Mouse (Mus musculus) lung, adult 18-20 months (tissue): ENCODE data around the gene Pld1.
A peak's percentile ranks its signal among the peaks of the same experiment; 100 is the strongest.

ENCODE experiments used
- DNase-seq, 2 experiments: peaks; one replicate each; pipeline ENCODE4 v3.0.0; 2022; ENCODE audit warnings: mixed read lengths in 2 of 2

Pld1 gene

GRCm38 (mm10) chr3:28060713-28061112 is 122.2 kb downstream of the Pld1 start:
- DNase-seq, result no peak

- DNase-seq, result no peak
Measured at GRCm38 (mm10) chr3:28061155-28061554, 122.7 kb downstream of the Pld1 start.

- no peak for DNase-seq
Measured at GRCm38 (mm10) chr3:28079211-28079610, 140.7 kb downstream of the Pld1 start.

GRCm38 (mm10) chr3:28080116-28080515 is 141.6 kb downstream of the Pld1 start:
- no peak for DNase-seq

GRCm38 (mm10) chr3:28081012-28081411 is 142.5 kb downstream of the Pld1 start:
- DNase-seq, result no peak

GRCm38 (mm10) chr3:28083218-28083617 is 144.7 kb downstream of the Pld1 start:
- no peak for DNase-seq

GRCm38 (mm10) chr3:28084281-28084680 is 145.8 kb downstream of the Pld1 start:
- DNase-seq, result no peak

GRCm38 (mm10) chr3:28091296-28091695 is 152.8 kb downstream of the Pld1 start:
- DNase-seq, result no peak

GRCm38 (mm10) chr3:28091741-28092140 is 153.2 kb downstream of the Pld1 start:
- no peak for DNase-seq

GRCm38 (mm10) chr3:28093684-28094302 is 155.3 kb downstream of the Pld1 start:
- DNase-seq, result no peak

GRCm38 (mm10) chr3:28095451-28095850 is 157.0 kb downstream of the Pld1 start:
- no peak for DNase-seq

- peak; percentile 20 to 57 for DNase-seq
Measured at GRCm38 (mm10) chr3:28099175-28099574, 160.7 kb downstream of the Pld1 start.

GRCm38 (mm10) chr3:28104992-28105391 is 166.5 kb downstream of the Pld1 start:
- DNase-seq, result no peak

GRCm38 (mm10) chr3:28107446-28108004 is 169.0 kb downstream of the Pld1 start:
- DNase-seq, result peak in 1 of 2 experiments; percentile 30

- peak; percentile 37 to 47 for DNase-seq
Measured at GRCm38 (mm10) chr3:28111516-28111915, 173.0 kb downstream of the Pld1 start.

- DNase-seq, result no peak
Measured at GRCm38 (mm10) chr3:28113881-28114280, 175.4 kb downstream of the Pld1 start.

- peak in 1 of 2 experiments; percentile 24 for DNase-seq
Measured at GRCm38 (mm10) chr3:28141716-28142115, 203.2 kb downstream of the Pld1 start.

- peak; percentile 27 to 52 for DNase-seq
Measured at GRCm38 (mm10) chr3:28142121-28142520, 203.6 kb downstream of the Pld1 start.

- peak; percentile 12 to 19 for DNase-seq
Measured at GRCm38 (mm10) chr3:28144676-28145075, 206.2 kb downstream of the Pld1 start.

- DNase-seq, result no peak
Measured at GRCm38 (mm10) chr3:28145461-28145860, 207.0 kb downstream of the Pld1 start.

GRCm38 (mm10) chr3:28149656-28150256 is 211.3 kb downstream of the Pld1 start:
- DNase-seq, result no peak

GRCm38 (mm10) chr3:28158006-28158405 is 219.5 kb downstream of the Pld1 start:
- peak; percentile 31 to 63 for DNase-seq

- no peak for DNase-seq
Measured at GRCm38 (mm10) chr3:28158916-28159315, 220.4 kb downstream of the Pld1 start.

- DNase-seq, result no peak
Measured at GRCm38 (mm10) chr3:28162346-28162745, 223.9 kb downstream of the Pld1 start.
